Mouse (Mus musculus) hematopoietic multipotent progenitor cell, adult 10-12 weeks (in vitro differentiated cells): ENCODE measurements around the gene Olfr767. TPM values are rescaled to one million over a fixed set of nuclear protein-coding genes. Genes with fewer than 3 reads are reported as not detected.

Source experiments
- polyA plus RNA-seq: library from polyadenylated mRNA; stranded (reverse); fragments of >175 nt; gene quantifications from 2 replicates; pipeline ENCODE4 v1.2.3, GENCODE M21; 2012; ENCODE audit warnings: low replicate concordance

The Olfr767 gene
- polyA plus RNA-seq: not detected in 2 replicates

DNA sequence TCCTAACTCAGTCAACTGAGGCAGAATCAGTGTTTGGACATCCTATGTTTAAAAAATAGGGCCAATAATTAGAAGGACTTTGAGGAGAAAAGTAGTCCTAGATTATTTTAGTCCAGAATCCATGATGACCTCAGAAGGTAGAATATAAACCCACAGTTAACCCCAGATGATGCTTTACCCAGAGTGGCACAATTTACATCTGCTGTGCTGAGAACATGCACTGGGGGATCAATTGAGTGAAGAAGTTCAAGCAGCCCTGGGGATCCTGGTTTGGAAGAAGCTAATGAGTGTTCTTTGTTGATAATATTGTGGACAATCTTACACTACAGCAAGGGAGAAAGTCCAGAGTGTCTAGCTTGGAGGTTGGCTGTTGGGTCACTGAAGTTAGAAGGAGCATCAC lies at the start of gene Olfr767:
TSS of gene Olfr767 (minus strand) at position 101 of the 400 bp plus-strand sequence.

DNA sequence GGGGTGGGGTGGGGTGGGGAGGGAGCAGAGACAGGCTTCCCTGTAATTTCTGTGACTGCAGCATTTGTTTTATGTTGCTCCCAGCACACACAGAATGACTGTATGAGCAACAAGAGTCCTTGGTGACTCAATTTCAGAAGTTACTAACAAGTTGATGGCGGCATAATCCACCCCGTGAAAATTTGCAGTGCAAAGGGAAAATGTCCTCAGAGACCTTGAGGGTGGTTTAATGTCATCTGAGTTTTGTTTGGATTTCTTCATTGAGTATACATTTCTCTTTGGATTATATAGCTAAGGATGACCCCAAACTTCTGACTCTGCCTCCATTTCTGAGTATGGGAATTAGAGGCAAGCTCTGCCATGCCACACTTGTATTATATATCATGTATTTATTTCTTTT lies 35.1 kb upstream of the Olfr767 start, which contains the start of gene Olfr769:
TSS of gene Olfr769 (minus strand) at position 101 of the 400 bp plus-strand sequence.

DNA sequence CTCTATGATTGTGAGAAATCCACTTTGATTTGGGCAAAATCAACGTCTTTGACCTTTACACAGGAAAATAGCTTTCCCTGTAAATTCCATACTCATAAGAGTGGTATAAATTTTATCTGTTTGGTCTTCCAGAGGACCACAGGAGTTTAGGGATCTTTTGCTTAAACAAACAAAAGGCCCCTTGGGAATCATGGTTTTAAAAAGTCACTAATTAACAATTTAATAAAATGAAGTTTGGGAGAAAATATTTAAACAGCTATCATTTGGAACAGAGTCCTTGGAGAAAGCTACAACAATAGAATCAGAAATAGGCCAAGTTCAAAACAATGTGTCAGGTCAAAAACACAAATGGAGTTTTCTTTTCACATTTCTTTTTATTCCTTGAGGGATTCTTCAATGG lies 16.6 kb upstream of the Olfr767 start, which contains the start of gene Olfr768:
TSS of gene Olfr768 (minus strand) at position 101 of the 400 bp plus-strand sequence.

DNA sequence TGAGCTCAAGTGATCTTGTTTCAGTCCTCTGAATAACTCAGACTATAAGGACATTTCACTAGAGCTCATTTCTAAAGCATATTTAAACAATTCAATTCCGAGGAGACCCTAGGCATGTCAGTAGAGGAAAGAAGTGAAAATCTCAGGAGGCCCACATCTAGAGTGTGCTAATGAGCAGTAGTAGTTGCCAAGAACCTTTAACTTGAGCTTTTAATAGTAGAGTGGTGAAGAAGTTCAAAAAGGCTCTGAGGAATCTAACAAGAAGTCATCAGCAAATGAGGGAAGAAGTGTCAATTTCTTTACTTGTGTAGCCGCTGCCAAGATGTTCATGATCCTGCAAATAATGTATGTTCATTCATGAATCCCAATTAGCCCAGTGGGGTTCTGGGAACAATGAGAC lies 13.8 kb downstream of the Olfr767 start, which contains the start of gene Olfr766-ps1:
TSS of gene Olfr766-ps1 (minus strand) at position 101 of the 400 bp plus-strand sequence.

DNA sequence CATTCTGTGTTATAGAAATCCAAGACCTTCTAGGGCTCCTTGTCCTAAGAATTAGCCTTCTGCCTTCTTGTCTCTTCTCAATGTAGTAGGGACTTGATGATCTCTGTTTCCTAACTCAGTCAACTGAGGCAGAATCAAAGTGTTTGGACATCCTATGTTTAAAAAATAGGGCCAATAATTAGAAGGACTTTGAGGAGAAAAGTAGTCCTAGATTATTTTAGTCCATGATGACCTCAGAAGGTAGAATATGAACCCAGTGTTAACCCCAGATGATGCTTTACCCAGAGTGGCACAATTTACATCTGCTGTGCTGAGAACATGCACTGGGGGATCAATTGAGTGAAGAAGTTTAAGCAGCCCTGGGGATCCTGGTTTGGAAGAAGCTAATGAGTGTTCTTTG lies 32.8 kb downstream of the Olfr767 start, which contains the start of gene Olfr765:
TSS of gene Olfr765 (minus strand) at position 101 of the 400 bp plus-strand sequence.

DNA sequence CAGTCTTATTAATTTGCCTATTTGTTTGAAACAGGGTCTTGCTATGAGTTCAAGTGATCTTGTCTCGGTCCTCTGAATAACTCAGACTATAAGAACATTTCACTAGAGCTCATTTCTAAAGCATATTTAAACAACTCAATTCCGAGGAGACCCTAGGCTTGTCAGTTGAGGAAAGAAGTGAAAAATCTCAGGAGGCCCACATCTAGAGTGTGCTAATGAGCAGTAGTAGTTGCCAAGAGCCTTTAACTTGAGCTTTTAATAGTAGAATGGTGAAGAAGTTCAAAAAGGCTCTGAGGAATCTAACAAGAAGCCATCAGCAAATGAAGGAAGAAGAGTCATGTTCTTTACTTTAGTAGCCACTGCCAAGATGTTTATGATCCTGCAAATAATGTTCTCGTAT lies 42.9 kb downstream of the Olfr767 start, which contains the start of gene Olfr764-ps1:
TSS of gene Olfr764-ps1 (minus strand) at position 101 of the 400 bp plus-strand sequence.

Other genes with a start within 250 kb of the Olfr767 start
- gene Gdf11, start 191.2 kb downstream of the Olfr767 start, polyA plus RNA-seq: 9.6 and 15.8 TPM in 2 replicates
- 2.3 and 2.7 TPM in 2 replicates for gene Cd63, start 181.9 kb downstream of the Olfr767 start, polyA plus RNA-seq
- gene Rdh5, start 160.0 kb downstream of the Olfr767 start, polyA plus RNA-seq: 11.4 and 14.3 TPM in 2 replicates
- gene Bloc1s1, start 158.9 kb downstream of the Olfr767 start, polyA plus RNA-seq: 58.6 and 185 TPM in 2 replicates
- 2.5 and 5.2 TPM in 2 replicates for gene Itga7, start 149.1 kb downstream of the Olfr767 start, polyA plus RNA-seq
- not detected in 2 replicates for gene Mettl7b, start 121.9 kb downstream of the Olfr767 start, polyA plus RNA-seq
- not detected in 2 replicates for gene Olfr9, start 93.5 kb downstream of the Olfr767 start, polyA plus RNA-seq
- gene Olfr763, start 72.1 kb downstream of the Olfr767 start, polyA plus RNA-seq: not detected in 2 replicates
- gene Olfr764-ps1, start 43.0 kb downstream of the Olfr767 start, polyA plus RNA-seq: not detected in 2 replicates
- gene Olfr765, start 32.9 kb downstream of the Olfr767 start, polyA plus RNA-seq: not detected in 2 replicates
- gene Olfr766-ps1, start 13.9 kb downstream of the Olfr767 start, polyA plus RNA-seq: not detected in 2 replicates
- gene Olfr768, start 16.5 kb upstream of the Olfr767 start, polyA plus RNA-seq: not detected in 2 replicates
- not detected in 2 replicates for gene Olfr769, start 35.0 kb upstream of the Olfr767 start, polyA plus RNA-seq
- gene Olfr770, start 56.1 kb upstream of the Olfr767 start, polyA plus RNA-seq: not detected in 2 replicates
- not detected in 2 replicates for gene Olfr771, start 81.8 kb upstream of the Olfr767 start, polyA plus RNA-seq
- gene Olfr772, start 95.0 kb upstream of the Olfr767 start, polyA plus RNA-seq: not detected in 2 replicates
- not detected in 2 replicates for gene Olfr773, start 104.5 kb upstream of the Olfr767 start, polyA plus RNA-seq
- gene Olfr774, start 153.3 kb upstream of the Olfr767 start, polyA plus RNA-seq: not detected in 2 replicates
- gene Olfr775, start 165.5 kb upstream of the Olfr767 start, polyA plus RNA-seq: not detected in 2 replicates
- not detected in 2 replicates for gene Olfr776, start 176.2 kb upstream of the Olfr767 start, polyA plus RNA-seq
- not detected in 2 replicates for gene Olfr777, start 188.6 kb upstream of the Olfr767 start, polyA plus RNA-seq
- not detected in 2 replicates for gene Olfr780, start 235.2 kb upstream of the Olfr767 start, polyA plus RNA-seq
- not detected in 2 replicates for gene Olfr781, start 245.9 kb upstream of the Olfr767 start, polyA plus RNA-seq